Mouse (Mus musculus) liver, adult 2 months (tissue): ENCODE measurements at regions not wholly inside any gene's neighbourhood (a gene's known extent, or its start where the extent isn't known, plus 50 kb on each side); places are given as distances from the start of the nearest gene placed in this dataset.

Experiments used
- CTCF ChIP-seq: fragments of 200-500 bp; IDR thresholded peaks from 2 replicates; pipeline ENCODE4 v1.5.1; 2011; ENCODE audit warnings: low read depth, low read length, control low read depth
- POLR2A ChIP-seq: fragments of 200-500 bp; IDR thresholded peaks from 2 replicates; pipeline ENCODE4 v1.6.1; 2011; ENCODE audit warnings: low read length, control low read depth; ENCODE audit not compliant: insufficient read depth; ENCODE audit errors: extremely low read depth

DNA sequence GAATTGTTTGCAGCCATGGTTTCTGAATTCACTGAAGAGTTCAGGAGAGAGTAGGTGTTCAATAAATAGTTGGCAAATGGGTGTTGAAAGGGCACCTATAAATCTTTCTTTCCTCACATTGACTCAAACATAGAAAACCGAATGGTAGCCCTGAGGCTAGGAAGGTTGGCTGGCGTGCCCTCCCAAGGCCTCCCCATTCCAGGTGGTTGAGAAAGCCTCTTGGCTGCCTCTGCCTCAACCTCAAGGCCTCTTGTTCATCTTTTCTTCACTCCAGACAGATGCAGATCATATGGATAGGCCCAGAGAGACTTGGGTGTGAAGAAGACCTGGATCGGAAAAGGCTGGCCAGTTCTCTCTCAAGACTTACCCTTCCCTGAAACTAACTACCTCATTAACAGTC lies 245.0 kb upstream of the Id4 start:
- TF ChIP-seq CTCF (no peak), POLR2A (no peak)
